Mouse (Mus musculus): ENCODE measurements around the gene Nr4a1.

GRCm38 (mm10) chr15:101266132-101266963, 12.3 kb downstream of the Nr4a1 start:
- TF ChIP-seq POLR2A (IDR thresholded peaks at IDR 0.05; ENCODE audit: low read depth, low read length): peak; percentile 65
- no peak for TF ChIP-seq CTCF (conservative IDR thresholded peaks at IDR 0.05; ENCODE audit: insufficient read depth, insufficient read length, low read depth, low read length)

All from kidney, adult 2 months (tissue).